Mouse (Mus musculus): Measurements from ENCODE around the gene Rplp0. TPM values are rescaled to one million over a fixed set of nuclear protein-coding genes. Genes with fewer than 3 reads are reported as not detected.

Gene Rplp0
- total and polyA plus RNA-seq, 2 experiments from 2014 or later: 796 to 1,861 TPM

DNA sequence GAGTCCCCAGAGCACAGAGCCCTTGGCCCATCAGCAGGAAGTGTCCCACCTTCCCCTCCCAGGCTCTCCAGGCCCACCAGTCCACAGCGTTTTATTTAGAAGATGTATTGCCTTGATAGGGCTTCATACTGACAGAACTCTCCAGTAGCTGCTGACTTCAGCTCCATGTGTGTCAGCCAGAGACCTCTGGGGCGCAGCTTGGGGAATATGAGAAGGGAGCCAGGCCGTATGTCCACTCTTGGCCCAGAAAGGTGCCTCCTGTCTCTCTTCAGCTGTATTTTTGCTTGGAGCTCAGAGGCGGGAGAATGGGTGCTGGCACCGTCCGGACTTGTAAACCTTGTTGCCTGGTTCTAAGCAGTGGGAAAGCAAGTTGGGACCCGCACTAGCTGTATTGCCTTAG lies 11.8 kb upstream of the Rplp0 start:
- Histone ChIP-seq H3K36me3 (ENCODE audit: insufficient read depth, low read length) (peaks cover 34% of the 10 kb centered on the region; the same call in 1 of the 2 replicates), H3K4me3 (ENCODE audit: low read length) (no peak overlapping the region), H3K9me3 (ENCODE audit: low read length) (no peaks in the 10 kb centered on the region), H3K27me3 (ENCODE audit: insufficient read depth, low read length) (no peaks in the 10 kb centered on the region), H3K4me2 (ENCODE audit: low read depth, low read length) (no peak overlapping the region), H3K27ac (no peak overlapping the region), H3K4me1 (ENCODE audit: insufficient read depth, low read length) (peaks cover 12% of the 10 kb centered on the region), H3K9ac (replicated peaks; ENCODE audit: low read length) (no peak overlapping the region)
- DNase-seq (ENCODE audit: low spot score) (no peak), ATAC-seq (no peak)
- no peak for TF ChIP-seq CTCF (IDR thresholded peaks at IDR 0.05; ENCODE audit: low read depth)
- WGBS: 79% methylated on average over 7 of the region's 7 CpGs

DNA sequence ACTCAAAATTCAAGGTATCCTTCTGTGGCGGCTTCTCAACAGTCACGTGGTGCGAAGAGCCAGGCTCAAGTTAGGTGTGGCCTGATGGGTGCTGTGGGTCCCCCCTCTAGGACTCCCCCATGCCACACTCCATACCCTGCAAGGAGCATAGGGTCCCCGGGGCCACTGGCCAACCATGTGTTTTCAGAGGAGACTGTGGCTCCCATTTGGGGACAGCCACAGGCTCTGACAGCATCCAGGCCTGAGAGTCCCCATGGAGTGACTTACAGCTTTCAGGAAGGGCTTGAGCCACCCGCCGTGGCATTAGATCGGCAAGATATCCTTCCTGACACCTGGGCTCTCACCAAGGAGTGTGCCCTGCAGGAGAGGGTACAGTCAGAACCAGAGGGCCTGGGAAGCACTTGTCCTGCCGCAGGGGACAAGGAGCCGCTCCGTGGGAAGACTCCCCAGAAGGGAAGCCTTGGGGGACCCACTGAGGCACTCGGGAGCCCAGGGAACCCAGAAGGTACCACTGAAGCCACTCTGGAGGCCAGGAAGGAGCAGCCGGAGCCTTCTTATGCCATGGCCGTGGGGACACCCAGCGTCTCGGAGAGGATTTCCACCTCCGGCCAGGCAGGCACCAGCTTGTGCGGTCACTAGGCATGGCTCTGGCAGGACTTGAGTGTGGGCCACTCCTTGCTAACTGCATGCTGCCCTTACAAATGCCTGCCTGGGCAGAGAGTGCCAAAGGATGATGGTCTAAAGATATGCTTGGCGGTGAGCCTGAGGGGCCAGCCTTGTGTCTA lies 10.6 kb upstream of the Rplp0 start:
- no peak overlapping the region for H3K4me2 ChIP-seq (ENCODE audit: low read depth, low read length)
- DNase-seq (ENCODE audit: low spot score) (no peak), ATAC-seq (no peak)
- no peaks in the 10 kb centered on the region for H3K9me3 ChIP-seq (ENCODE audit: low read length)
- peaks cover 6% of the 10 kb centered on the region for H3K4me1 ChIP-seq (ENCODE audit: insufficient read depth, low read length)
- H3K27ac ChIP-seq: no peak overlapping the region
- 92% methylated on average over 18 of the region's 18 CpGs for whole genome bisulfite sequencing
- no peaks in the 10 kb centered on the region for H3K27me3 ChIP-seq (ENCODE audit: insufficient read depth, low read length)
- peaks cover 43% of the 10 kb centered on the region; the same call in 1 of the 2 replicates for H3K36me3 ChIP-seq (ENCODE audit: insufficient read depth, low read length)
- no peak overlapping the region for H3K9ac ChIP-seq (replicated peaks; ENCODE audit: low read length)
- H3K4me3 ChIP-seq (ENCODE audit: low read length): no peak overlapping the region
- no peak for TF ChIP-seq CTCF (IDR thresholded peaks at IDR 0.05; ENCODE audit: low read depth)

DNA sequence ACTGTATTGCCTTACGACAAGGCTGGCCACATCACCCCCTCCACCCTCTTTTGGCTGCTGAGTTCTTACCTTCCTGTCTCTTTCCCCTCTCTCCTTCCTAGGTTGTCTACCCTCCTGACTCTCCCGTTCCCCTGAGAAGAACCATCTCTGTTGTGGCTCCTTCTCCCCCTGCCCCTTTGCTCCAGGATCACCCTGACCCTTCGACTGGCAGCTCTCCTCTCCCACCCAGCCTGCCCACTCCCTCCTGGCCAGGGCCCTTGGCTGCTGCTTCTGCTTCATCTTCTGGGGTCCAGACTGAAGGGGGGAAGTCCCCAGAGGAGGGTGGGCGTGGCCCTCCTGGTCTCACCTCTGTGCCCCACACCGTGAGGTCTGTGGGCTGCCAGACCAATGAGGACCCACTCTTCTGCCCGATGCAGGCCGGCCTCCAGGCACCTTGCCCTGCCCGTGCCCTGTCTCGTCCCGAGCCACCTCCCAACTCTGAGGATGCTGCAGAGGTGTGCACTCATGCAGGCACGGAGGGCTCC lies 8.7 kb upstream of the Rplp0 start:
- Histone ChIP-seq H3K4me1 (ENCODE audit: insufficient read depth, low read length) (no peaks in the 10 kb centered on the region), H3K9ac (replicated peaks; ENCODE audit: low read length) (no peak overlapping the region), H3K4me3 (ENCODE audit: low read length) (no peak overlapping the region), H3K36me3 (ENCODE audit: insufficient read depth, low read length) (peaks cover 47% of the 10 kb centered on the region; the same call in 1 of the 2 replicates), H3K4me2 (ENCODE audit: low read depth, low read length) (no peak overlapping the region), H3K9me3 (ENCODE audit: low read length) (no peaks in the 10 kb centered on the region), H3K27ac (no peak overlapping the region), H3K27me3 (ENCODE audit: insufficient read depth, low read length) (no peaks in the 10 kb centered on the region)
- no peak for TF ChIP-seq CTCF (IDR thresholded peaks at IDR 0.05; ENCODE audit: low read depth)
- WGBS: 79% methylated on average over 11 of the region's 11 CpGs
- DNase-seq (ENCODE audit: low spot score): no peak
- ATAC-seq: no peak

DNA sequence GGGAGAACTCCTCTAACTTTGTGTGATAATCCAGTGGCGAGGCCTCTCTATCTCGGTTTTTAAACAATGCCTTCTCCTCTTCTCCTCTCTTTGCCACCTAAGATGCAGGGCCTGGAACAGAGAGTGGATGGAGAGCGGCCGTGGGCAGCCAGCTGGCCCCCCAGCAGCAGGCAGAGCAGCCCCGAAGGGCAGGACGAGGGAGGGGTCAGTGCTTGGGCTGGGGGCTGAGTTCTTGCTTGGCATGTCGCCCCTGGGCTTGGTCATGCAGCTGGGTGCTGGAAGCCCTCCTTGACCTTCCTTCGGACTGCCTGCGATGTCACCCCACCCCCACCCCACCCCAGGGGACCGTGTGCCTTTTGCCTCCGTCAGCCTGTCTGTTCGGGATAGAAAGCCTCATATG lies 7.9 kb upstream of the Rplp0 start:
- no peak overlapping the region for H3K27ac ChIP-seq
- no peak for DNase-seq (ENCODE audit: low spot score)
- H3K9ac ChIP-seq (replicated peaks; ENCODE audit: low read length): no peak overlapping the region
- no peak overlapping the region for H3K4me3 ChIP-seq (ENCODE audit: low read length)
- no peak for TF ChIP-seq CTCF (IDR thresholded peaks at IDR 0.05; ENCODE audit: low read depth)
- no peak overlapping the region for H3K4me2 ChIP-seq (ENCODE audit: low read depth, low read length)
- no peaks in the 10 kb centered on the region for H3K4me1 ChIP-seq (ENCODE audit: insufficient read depth, low read length)
- no peak for ATAC-seq
- H3K9me3 ChIP-seq (ENCODE audit: low read length): no peaks in the 10 kb centered on the region
- H3K36me3 ChIP-seq (ENCODE audit: insufficient read depth, low read length): peaks cover 47% of the 10 kb centered on the region; the same call in 1 of the 2 replicates
- WGBS: 72% methylated on average over 12 of the region's 12 CpGs
- no peaks in the 10 kb centered on the region for H3K27me3 ChIP-seq (ENCODE audit: insufficient read depth, low read length)

DNA sequence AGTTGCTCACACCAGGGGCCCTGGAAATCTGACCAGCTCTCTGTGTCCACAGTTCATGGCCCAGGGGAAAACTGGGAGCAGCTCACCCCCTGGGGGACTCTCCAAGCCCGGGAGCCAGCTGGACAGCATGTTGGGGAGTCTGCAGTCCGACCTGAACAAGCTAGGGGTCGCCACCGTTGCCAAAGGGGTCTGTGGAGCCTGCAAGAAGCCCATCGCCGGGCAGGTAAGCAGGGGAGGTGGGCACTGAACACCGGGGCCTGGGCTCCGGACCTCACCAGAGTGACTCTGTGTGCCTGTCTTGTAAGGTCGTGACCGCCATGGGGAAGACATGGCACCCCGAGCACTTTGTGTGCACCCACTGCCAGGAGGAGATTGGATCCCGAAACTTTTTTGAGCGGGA lies 7.5 kb upstream of the Rplp0 start:
- Histone ChIP-seq H3K27ac (no peak overlapping the region), H3K9me3 (ENCODE audit: low read length) (no peaks in the 10 kb centered on the region), H3K9ac (replicated peaks; ENCODE audit: low read length) (no peak overlapping the region), H3K4me3 (ENCODE audit: low read length) (no peak overlapping the region), H3K4me2 (ENCODE audit: low read depth, low read length) (no peak overlapping the region), H3K27me3 (ENCODE audit: insufficient read depth, low read length) (no peaks in the 10 kb centered on the region), H3K36me3 (ENCODE audit: insufficient read depth, low read length) (peaks cover 47% of the 10 kb centered on the region; the same call in 1 of the 2 replicates), H3K4me1 (ENCODE audit: insufficient read depth, low read length) (no peaks in the 10 kb centered on the region)
- no peak for TF ChIP-seq CTCF (IDR thresholded peaks at IDR 0.05; ENCODE audit: low read depth)
- WGBS: 78% methylated on average over 13 of the region's 13 CpGs
- DNase-seq (ENCODE audit: low spot score): no peak
- no peak for ATAC-seq

DNA sequence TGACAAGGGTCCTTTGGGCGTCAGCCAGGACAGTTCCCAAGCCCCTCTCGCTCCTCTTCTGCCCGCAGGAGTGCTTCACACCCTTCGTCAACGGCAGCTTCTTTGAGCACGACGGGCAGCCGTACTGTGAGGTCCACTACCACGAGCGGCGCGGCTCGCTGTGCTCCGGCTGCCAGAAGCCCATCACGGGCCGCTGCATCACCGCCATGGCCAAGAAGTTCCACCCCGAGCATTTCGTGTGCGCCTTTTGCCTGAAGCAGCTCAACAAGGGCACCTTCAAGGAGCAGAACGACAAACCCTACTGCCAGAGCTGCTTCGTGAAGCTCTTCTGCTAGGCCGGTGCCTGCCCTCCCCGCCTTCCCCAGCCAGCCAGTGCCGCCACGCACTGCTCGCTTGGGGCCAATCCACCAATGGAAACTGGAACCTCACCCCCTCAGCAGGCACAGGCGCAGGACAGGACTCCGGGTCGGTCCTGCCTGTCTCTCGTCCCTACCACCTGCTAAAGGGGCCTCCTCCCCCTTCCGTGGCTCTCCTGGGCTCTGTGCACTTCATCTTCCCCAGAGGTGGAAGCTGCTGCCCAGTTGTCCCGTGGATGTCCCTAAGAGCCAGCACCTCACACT lies 5.4 kb upstream of the Rplp0 start:
- TF ChIP-seq CTCF (IDR thresholded peaks at IDR 0.05; ENCODE audit: low read depth): no peak
- Histone ChIP-seq H3K9me3 (ENCODE audit: low read length) (no peaks in the 10 kb centered on the region), H3K27ac (no peak overlapping the region), H3K9ac (replicated peaks; ENCODE audit: low read length) (no peak overlapping the region), H3K4me1 (ENCODE audit: insufficient read depth, low read length) (no peaks in the 10 kb centered on the region), H3K36me3 (ENCODE audit: insufficient read depth, low read length) (peaks cover 39% of the 10 kb centered on the region; the same call in 1 of the 2 replicates), H3K4me2 (ENCODE audit: low read depth, low read length) (no peak overlapping the region), H3K4me3 (ENCODE audit: low read length) (no peak overlapping the region), H3K27me3 (ENCODE audit: insufficient read depth, low read length) (no peaks in the 10 kb centered on the region)
- ATAC-seq (no peak), DNase-seq (ENCODE audit: low spot score) (no peak)
- 83% methylated on average over 33 of the region's 33 CpGs for WGBS
